Mouse (Mus musculus) liver, embryonic 14.5 days (tissue): ENCODE data around the gene Cracr2b.

ENCODE experiments used
- CTCF ChIP-seq: IDR thresholded peaks from 2 replicates; pipeline ENCODE4 v1.5.1; 2016; ENCODE audit warnings: antibody characterized with exemption, low read depth, control low read depth
- EP300 ChIP-seq: IDR thresholded peaks from 2 replicates; pipeline ENCODE4 v1.6.1; 2016; ENCODE audit warnings: antibody characterized with exemption, low read depth

DNA sequence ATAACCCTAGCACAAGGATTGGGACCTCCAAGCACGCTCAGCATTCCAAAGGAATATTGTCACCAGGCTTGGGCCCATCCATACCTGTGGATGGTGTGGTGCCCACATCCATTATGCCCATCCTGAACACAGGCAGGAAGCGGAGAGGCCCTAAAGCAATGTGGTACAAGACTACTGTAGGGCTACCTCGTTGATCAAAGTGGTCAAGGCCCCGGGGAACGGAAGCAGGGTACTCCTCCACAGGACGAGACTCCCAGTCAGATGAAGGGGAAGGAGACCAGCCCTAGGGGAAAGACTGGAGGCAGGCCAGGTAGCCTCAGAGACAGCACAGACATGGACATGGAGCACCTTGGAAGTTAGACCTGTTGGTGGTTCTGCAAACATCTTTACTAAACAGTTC, 11.9 kb downstream of the Cracr2b start:
- no peak for TF ChIP-seq CTCF
- TF ChIP-seq EP300 = no peak
